Mouse (Mus musculus): Measurements from ENCODE around the gene Cnpy2.
A peak's percentile ranks its signal among the peaks of the same experiment; 100 is the strongest.
"Not testable (repeated sequence)": the region's sequence is repeated elsewhere in the genome, so short reads cannot be mapped to it uniquely, and the experiment has no call there.

Gene Cnpy2

GRCm38 (mm10) chr10:128322141-128323108 lies at the start of gene Cnpy2:
TSS of gene Cnpy2 (plus strand) at chr10:128322459.
- DNase-seq, result peak; percentile 90 to 91

GRCm38 (mm10) chr10:128272819-128273439 lies 49.3 kb upstream of the Cnpy2 start:
- not testable (repeated sequence) for DNase-seq

- DNase-seq, result not testable (repeated sequence)
These were observed 46.9 kb upstream of the Cnpy2 start for GRCm38 (mm10) chr10:128275374-128275773.

GRCm38 (mm10) chr10:128278158-128278557 lies 44.1 kb upstream of the Cnpy2 start:
- DNase-seq, result no peak

GRCm38 (mm10) chr10:128280943-128281342 lies 41.3 kb upstream of the Cnpy2 start:
- DNase-seq, result no peak

- DNase-seq, result no peak
These were observed 40.6 kb upstream of the Cnpy2 start for GRCm38 (mm10) chr10:128281682-128282081.

- no peak for DNase-seq
These were observed 39.3 kb upstream of the Cnpy2 start for GRCm38 (mm10) chr10:128282886-128283450.

- peak; percentile 51 to 75 for DNase-seq
These were observed 38.4 kb upstream of the Cnpy2 start for GRCm38 (mm10) chr10:128283604-128284579.

- not testable (repeated sequence) for DNase-seq
These were observed 31.7 kb upstream of the Cnpy2 start for GRCm38 (mm10) chr10:128290594-128290993.

GRCm38 (mm10) chr10:128296370-128297090 lies 25.7 kb upstream of the Cnpy2 start:
- no peak for DNase-seq

- DNase-seq, result no peak
These were observed 25.0 kb upstream of the Cnpy2 start for GRCm38 (mm10) chr10:128297221-128297620.

GRCm38 (mm10) chr10:128297622-128298021 lies 24.6 kb upstream of the Cnpy2 start:
- peak; percentile 48 to 65 for DNase-seq

- no peak for DNase-seq
These were observed 24.0 kb upstream of the Cnpy2 start for GRCm38 (mm10) chr10:128298243-128298642.

GRCm38 (mm10) chr10:128298702-128299171 lies 23.5 kb upstream of the Cnpy2 start, which contains the start of gene Il23a:
TSS of gene Il23a (minus strand) at chr10:128298752.
- DNase-seq, result no peak

GRCm38 (mm10) chr10:128302357-128302756 lies 19.9 kb upstream of the Cnpy2 start:
- no peak for DNase-seq

- DNase-seq, result no peak
These were observed 19.5 kb upstream of the Cnpy2 start for GRCm38 (mm10) chr10:128302785-128303125.

- DNase-seq, result peak; percentile 100
These were observed 18.9 kb upstream of the Cnpy2 start, which contains the start of gene Pan2 for GRCm38 (mm10) chr10:128303126-128304021. TSS of gene Pan2 (plus strand) at chr10:128303335.

- DNase-seq, result no peak
These were observed 12.6 kb upstream of the Cnpy2 start for GRCm38 (mm10) chr10:128309654-128310053.

GRCm38 (mm10) chr10:128310177-128310576 lies 12.1 kb upstream of the Cnpy2 start:
- DNase-seq, result peak; percentile 10 to 54

GRCm38 (mm10) chr10:128310902-128311301 lies 11.4 kb upstream of the Cnpy2 start:
- DNase-seq, result no peak
